Mouse (Mus musculus) induced T-regulatory cell, adult 2 months (primary cell): ENCODE measurements at regions not wholly inside any gene's neighbourhood (a gene's known extent, or its start where the extent isn't known, plus 50 kb on each side); places are given as distances from the start of the nearest gene placed in this dataset.
"Not testable (repeated sequence)": the region's sequence is repeated elsewhere in the genome, so short reads cannot be mapped to it uniquely, and the experiment has no call there.

ENCODE experiments used
- DNase-seq: peaks from one replicate; pipeline ENCODE4 v3.0.0-alpha.2; 2012; ENCODE audit warnings: low read depth

DNA sequence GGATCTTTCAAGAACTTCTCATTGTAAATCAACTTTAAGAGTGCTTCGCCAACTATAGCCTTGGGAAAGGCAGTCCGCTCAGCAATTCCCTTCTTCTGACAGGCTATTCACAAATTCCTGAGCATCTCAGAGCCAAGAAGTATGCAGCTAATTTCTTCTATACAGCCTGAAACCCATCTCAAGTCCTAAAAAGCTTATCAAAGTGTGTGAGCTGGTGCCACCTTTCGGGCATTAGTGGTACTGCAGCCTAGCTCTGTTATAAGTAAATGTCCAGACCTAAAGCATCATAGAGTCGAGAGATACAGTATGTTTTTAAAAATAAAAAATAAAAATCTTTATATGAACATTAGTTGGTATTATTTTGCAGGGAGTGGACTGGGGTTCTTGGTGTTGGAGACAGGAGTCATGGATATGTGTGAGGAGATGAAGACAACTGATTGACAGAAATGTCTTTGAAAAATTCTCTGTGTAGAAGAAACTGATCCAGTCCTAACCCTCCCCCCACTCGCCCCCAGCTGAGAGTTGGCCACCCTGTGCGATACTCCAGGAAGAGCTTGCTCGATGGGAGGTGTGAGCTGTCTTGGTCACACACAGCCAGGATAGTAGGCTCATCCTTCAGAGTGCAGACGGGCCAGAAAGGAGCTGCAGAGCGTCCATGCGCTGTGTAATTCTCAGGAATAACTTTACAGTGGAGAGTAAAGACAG, 56.4 kb downstream of the Bod1 start:
- DNase-seq = peak; percentile 66

GRCm38 (mm10) chr11:31614394-31614713, 57.3 kb downstream of the Bod1 start:
- DNase-seq = no peak

- DNase-seq = no peak
Measured at GRCm38 (mm10) chr11:31613688-31614393, 57.8 kb downstream of the Bod1 start.

GRCm38 (mm10) chr11:31608458-31608857, 63.2 kb downstream of the Bod1 start:
- DNase-seq = no peak

GRCm38 (mm10) chr11:31601499-31601898, 70.2 kb downstream of the Bod1 start:
- no peak for DNase-seq

- no peak for DNase-seq
Measured at GRCm38 (mm10) chr11:31593604-31594003, 78.1 kb downstream of the Bod1 start.

- no peak for DNase-seq
Measured at GRCm38 (mm10) chr11:31592061-31592460, 79.6 kb downstream of the Bod1 start.

DNA sequence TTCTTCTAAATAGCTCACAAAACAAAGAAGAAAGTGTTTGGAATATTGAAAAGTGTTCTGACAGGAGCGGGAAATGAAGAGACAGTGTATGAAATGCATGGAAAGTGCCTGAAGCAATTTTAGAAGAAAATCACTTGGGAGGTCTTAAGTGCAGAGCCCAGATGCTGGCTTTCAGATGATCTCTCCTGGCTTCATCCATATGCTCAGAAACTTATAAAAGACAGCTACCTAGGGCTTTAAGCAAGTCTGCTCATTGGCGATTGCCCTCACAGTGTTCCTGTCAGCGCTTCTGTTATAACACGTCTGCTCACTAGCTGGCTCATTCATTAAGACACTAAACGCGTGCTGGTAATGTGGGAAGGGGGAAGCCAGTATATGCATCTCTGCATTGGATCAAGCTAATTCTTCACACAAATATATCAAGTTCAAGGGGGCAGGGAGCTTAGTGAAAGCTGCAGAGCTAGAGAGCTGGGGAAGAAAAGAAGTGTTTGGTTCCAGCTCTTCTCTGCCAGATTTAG, 80.6 kb downstream of the Bod1 start:
- DNase-seq = no peak

GRCm38 (mm10) chr11:31574941-31575340, 96.7 kb downstream of the Bod1 start:
- DNase-seq = no peak

DNA sequence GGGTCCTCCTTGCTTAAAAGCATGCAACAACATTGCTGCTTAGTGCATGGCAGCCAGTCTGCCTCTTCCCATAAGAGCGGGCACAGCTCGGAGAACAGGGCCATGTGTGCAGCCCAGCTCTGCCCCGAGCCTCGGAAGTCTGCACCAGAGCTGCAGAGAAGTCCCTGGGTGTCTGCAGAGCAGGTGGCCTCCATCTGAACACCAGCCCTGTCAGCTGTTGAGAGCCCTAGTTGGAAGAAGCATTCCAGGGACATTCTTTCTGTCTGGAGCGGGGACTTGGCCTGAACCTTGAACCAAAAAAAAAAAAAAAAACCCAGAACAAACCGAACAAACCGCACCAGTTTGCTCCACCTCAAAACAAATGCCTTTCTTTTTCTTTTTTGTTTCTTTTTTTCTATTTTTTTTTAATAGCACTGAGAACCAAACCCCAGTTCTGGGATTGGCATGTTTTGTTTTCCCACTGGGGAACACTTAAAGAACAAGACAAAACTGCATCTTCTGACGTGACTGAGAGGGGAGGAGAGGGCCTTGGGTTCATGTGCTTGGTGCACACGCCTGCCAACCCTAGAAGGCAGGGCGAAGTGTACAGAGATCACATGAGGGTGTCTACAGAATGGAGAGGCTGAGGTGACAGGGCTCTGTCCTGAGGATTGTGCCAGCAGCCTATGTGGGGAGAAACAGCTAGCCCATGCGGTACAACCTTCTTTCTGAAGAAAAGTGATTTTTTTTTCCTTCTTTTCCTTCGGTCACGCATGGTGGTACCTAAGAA, 106.8 kb downstream of the Bod1 start:
- DNase-seq = no peak

- DNase-seq = no peak
Measured at GRCm38 (mm10) chr11:31563826-31564741, 107.6 kb downstream of the Bod1 start.

DNA sequence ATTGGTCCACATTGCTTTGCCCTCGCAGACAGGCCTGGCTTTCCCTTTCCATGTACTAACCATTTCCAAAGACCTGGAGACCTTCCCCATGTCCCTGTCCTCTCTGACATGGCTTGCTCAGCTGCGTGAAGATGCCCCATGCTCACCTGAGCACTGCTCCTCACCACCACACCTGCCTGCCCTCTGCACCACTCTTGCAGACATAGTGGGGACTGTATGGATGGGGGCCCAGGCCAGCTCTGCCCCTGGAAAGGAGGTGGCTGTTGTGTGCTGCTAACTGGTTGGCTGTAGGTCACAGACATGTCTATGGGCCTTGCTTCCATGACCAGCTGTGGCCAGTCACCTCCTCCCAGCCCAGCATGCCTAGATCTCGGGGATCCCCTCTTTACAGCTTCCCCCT, 108.7 kb downstream of the Bod1 start:
- DNase-seq = no peak

DNA sequence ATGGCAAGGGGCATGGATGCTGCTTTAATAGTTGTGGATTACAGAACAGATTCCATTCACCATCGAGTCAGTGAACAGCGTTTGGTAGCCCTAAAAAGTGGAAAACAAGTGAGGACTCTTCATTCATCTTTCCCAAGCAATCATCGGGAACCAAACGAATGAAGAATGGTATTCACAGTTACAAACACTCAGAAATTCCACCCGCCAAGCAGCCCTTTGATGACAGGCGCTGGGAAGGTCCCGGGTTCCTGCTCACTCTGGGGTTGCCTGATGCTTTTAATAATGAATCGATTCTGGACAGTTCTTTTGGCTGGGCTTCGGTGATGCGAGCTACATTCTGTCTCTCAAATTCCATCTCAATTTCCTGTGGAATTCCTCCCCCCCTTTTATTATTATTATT, 110.9 kb downstream of the Bod1 start:
- no peak for DNase-seq

GRCm38 (mm10) chr11:31555042-31555441, 116.6 kb downstream of the Bod1 start:
- DNase-seq = no peak

GRCm38 (mm10) chr11:31551614-31552271, 119.9 kb downstream of the Bod1 start:
- no peak for DNase-seq

DNA sequence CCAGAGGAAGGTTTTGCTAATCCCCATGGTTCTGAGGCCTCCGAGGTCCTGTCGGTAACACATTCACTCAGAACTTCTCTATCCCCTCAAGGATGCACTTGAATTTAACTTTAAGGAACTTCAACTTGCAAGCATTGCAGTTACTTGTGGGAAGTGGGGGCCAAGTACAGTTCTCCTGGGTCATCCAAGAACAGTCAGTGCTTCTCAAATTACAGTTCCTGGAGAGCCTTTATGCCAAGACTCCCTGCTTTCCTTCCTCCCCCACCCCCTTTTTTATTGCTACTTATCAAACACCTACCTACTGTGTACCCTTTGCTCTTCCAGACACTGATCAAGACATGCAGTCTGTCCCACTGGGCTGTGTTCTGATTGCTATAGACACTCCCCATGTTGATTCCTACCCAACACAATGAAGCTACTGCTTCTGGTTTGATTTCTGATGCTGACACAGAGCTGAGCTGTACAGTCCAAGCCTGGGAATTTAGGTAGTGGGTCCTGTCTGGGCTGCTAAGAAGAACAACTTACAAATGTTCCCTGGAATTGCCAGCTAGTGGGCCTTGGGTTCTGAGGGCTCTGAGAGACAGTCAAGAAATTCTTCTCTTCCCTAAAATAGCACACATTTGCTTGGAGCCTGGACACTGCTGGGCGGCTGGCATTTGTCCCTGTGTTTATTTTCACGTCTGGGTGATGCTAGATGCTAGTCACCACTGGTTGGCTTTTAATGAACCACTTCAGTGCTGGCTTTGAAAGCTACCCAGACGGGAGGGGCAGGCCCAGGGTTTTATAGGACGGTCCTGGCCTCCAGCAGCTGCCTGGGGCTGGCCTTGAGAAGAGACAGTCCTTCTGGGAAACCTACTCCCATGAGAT, 120.7 kb downstream of the Bod1 start:
- DNase-seq = no peak

DNA sequence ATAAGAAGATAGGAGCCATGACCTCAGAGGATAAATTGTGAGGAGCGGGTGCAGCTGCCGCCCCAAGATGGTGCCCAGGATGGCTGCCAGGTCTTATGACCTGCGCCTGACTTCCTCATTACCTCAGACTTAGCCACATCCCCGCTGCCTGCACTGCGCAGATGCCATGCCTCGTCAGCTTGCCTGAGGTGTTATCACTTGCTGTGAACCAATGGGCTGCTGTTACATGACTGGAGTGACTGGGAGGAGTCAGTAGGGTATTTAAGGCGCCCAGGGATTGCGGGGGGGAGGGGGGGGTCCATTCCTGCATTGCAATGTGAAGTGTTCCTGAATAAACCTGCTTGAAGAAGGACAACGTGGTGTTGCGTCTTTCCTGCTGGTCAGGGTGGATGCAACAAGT, 126.2 kb downstream of the Bod1 start:
- DNase-seq = not testable (repeated sequence)

- DNase-seq = no peak
Measured at GRCm38 (mm10) chr11:31542635-31543219, 129.0 kb downstream of the Bod1 start.

GRCm38 (mm10) chr11:31541425-31541824, 130.3 kb downstream of the Bod1 start:
- no peak for DNase-seq

GRCm38 (mm10) chr11:31540816-31541215, 130.9 kb downstream of the Bod1 start:
- DNase-seq = no peak
